Mouse (Mus musculus) cerebellum, adult 2 months (tissue): ENCODE measurements around the gene Coro7. TPM values are rescaled to one million over a fixed set of nuclear protein-coding genes. Genes with fewer than 3 reads are reported as not detected.

Experiments used
- DNase-seq, 2 experiments: peaks; one replicate each; pipeline ENCODE4 v3.0.0; 2021
- H3K27ac ChIP-seq: fragments of 200-500 bp; 2 replicates; pipeline ENCODE4 v1.5.1; 2012; ENCODE audit warnings: low read length, control low read depth, inconsistent platforms; ENCODE audit not compliant: insufficient read depth
- H3K27me3 ChIP-seq: fragments of 200-500 bp; 2 replicates; pipeline ENCODE4 v1.6.1; 2012; ENCODE audit warnings: inconsistent platforms, mild to moderate bottlenecking, low read length, moderate library complexity; ENCODE audit not compliant: control insufficient read depth, insufficient read depth
- H3K4me1 ChIP-seq: fragments of 200-500 bp; 2 replicates; pipeline ENCODE4 v1.6.1; 2011; ENCODE audit warnings: low read length; ENCODE audit not compliant: control insufficient read depth, insufficient read depth
- H3K4me3 ChIP-seq: fragments of 200-500 bp; replicated peaks from 2 replicates; pipeline ENCODE3; 2011; ENCODE audit warnings: mild to moderate bottlenecking, low read depth, low read length, control low read depth; ENCODE audit not compliant: insufficient read depth
- CTCF ChIP-seq: fragments of 200-500 bp; IDR thresholded peaks from 2 replicates; pipeline ENCODE4 v1.5.1; 2011; ENCODE audit warnings: low read depth, mild to moderate bottlenecking, control low read depth, low read length, moderate library complexity, borderline replicate concordance; ENCODE audit not compliant: insufficient read depth
- POLR2A ChIP-seq: fragments of 200-500 bp; IDR thresholded peaks from 2 replicates; pipeline ENCODE4 v1.6.1; 2011; ENCODE audit warnings: low read length, control low read depth, borderline replicate concordance; ENCODE audit not compliant: insufficient read depth
- WGBS: fragments of 180-500 bp; shearing (Covaris S2); methylation state at CpG from one replicate; pipeline ENCODE4 v1.1.7; 2018; 5-methylcytosine and 5-hydroxymethylcytosine counted together
- polyA plus RNA-seq: library from polyadenylated mRNA; depleted of rRNA; stranded (reverse); fragments of >200 nt; gene quantifications from 2 replicates; pipeline ENCODE4 v1.2.3, GENCODE M21; 2012

Coro7 gene
- polyA plus RNA-seq, 1 experiment, result 86.1 TPM

DNA sequence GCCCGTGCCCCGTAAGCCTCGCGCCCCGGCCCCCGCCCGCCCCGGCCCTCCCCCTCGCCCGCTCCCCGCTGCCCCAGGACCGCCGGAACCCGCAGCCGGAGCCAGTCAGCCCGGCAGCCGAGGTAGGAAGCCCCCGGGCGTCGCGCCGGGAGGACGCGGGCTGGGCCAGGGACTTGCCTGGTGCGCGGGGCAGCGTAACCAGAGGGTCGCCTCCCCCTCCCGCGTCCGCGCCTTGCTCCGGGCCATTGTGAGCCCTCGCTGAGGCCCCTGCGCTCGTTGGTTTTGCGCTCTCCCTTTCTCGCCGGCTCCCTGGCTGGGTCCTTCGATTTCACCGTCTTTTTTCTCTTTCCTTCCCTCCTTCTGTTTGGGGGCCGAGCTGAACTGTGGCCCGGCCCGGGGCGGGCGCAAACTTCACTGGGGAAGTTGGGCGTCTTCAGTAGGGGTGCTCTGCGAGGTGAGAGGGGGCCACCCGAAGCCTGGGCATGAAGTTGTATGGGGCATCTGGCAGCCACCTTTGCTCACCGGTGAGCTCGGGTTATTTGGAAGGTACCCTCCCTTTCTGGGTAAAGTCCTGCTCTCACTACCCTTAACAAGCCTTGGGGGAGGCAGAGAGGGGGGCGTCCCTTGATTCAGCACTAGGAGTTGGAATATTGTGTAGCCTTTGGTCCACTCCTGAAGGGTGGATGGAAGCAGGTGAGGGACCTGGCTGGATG lies 84.6 kb downstream of the Coro7 start:
- H3K4me1 ChIP-seq, result peaks cover 7% of the 10 kb centered on the region
- no peak for TF ChIP-seq POLR2A
- no peak for TF ChIP-seq CTCF
- no peak for DNase-seq
- peak overlapping the region; percentile 63 for H3K4me3 ChIP-seq
- H3K27me3 ChIP-seq, result no peaks in the 10 kb centered on the region
- under 1% methylated on average over 34 of the region's 52 CpGs for WGBS
- 0 out of 2 replicates have a peak overlapping the region, but pooled peaks have one; percentile 15 for H3K27ac ChIP-seq

DNA sequence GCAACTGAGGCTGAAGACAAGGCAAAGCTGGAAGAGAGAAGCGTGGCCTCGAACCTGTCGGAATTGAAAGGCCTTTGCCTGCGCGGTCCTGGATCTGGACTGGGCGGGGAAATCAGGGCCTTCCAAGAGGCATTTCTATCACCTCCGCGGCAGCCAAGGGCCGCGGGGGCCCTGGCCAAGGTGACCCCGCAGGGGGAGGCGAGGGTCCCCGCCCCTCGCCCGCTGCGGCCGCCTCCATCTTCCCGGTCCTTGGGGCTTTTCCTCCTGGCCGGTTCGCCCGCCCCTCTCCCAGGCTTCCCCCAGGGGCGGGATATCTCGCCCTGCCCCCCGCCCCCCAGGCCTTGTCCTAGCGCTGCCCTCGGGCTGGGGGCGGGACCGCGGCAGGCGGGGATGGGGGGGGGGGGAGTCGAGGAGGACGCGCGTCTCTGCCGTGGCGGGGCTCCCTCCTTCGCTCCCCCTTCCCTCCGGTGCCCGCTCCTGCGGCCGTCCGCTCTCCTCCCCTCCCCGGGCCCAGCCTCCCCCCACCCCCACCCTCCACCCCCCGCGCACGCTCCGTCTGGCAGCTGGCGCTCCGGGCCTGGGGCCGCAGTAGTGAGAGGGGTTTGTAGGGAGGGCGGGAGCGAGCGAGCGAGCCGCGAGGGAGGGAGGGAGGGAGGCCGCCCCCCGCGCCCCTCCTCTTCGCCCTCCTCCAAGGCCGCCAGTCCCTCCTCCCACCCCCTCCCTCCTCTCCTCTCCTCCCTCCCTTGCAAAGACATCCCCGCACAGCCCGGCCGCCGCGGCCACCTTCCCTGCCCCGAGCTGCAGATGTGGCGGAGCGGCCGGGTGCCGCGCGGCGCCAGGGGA lies 85.4 kb downstream of the Coro7 start, which contains the start of gene Glis2:
Gene Glis2, plus strand, starts transcription at position 743 of the 843 bp plus-strand sequence.
- no peaks in the 10 kb centered on the region for H3K27me3 ChIP-seq
- H3K4me1 ChIP-seq, result peaks cover 7% of the 10 kb centered on the region
- WGBS, result 3% methylated on average over 22 of the region's 74 CpGs
- DNase-seq, result peak; percentile 47 to 67
- 0 out of 2 replicates have a peak within 1 kb of the TSS, but pooled peaks have one; percentile 15 for H3K27ac ChIP-seq
- peak within 1 kb of the TSS; percentile 63 for H3K4me3 ChIP-seq
- TF ChIP-seq POLR2A (no peak), CTCF (no peak)

DNA sequence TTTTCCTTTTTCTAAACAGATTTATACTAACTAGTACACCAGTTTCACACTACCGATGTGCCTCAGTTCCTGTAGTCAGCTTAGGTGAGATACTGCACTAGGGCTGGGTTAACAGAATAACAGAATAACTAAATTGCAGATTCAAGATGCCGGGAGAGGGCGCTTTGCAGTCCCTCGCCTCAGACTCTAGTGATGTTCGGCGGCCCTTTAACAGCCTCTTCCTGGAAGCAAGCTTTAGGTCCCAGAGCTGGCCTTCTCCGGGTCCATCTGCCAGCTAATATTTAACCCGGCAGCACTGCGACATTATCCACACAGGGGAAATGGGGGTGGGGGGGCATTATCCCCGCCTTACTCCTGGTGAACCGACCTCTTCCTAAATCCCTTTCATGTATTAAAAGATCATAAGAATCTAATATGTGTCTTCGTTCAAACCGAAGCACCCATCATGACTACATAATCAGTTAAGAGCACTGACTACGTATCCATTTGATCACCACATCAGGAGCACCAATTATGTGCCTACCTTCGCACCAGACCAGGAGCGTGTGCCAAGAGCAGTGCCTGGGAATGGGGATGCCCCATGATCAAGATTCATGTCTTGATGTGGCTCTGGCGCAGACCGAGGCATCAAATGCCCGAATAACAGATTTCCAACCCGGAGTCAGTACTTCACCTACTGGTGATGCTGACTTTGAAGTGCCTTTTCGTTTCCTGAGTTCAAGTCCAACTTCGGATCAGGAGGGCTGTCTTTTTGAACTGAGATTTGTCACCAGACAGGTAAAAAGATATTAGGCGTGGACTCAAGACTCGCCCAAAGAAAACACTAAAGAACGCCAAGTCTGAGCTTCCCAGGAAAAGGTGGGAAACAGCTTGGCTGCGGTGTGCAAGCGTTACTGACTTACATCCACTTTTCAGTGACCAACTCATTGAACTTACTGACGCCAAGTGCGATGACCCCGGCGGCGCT lies 86.4 kb downstream of the Coro7 start:
- WGBS, result 28% methylated on average over 32 of the region's 32 CpGs
- peak; percentile 62 to 69 for DNase-seq
- peaks cover 7% of the 10 kb centered on the region for H3K4me1 ChIP-seq
- H3K4me3 ChIP-seq, result peak overlapping the region; percentile 63
- H3K27ac ChIP-seq, result no peak overlapping the region
- TF ChIP-seq POLR2A (no peak), CTCF (peak; percentile 53; the same call in 1 of the 2 replicates)
- no peaks in the 10 kb centered on the region for H3K27me3 ChIP-seq

DNA sequence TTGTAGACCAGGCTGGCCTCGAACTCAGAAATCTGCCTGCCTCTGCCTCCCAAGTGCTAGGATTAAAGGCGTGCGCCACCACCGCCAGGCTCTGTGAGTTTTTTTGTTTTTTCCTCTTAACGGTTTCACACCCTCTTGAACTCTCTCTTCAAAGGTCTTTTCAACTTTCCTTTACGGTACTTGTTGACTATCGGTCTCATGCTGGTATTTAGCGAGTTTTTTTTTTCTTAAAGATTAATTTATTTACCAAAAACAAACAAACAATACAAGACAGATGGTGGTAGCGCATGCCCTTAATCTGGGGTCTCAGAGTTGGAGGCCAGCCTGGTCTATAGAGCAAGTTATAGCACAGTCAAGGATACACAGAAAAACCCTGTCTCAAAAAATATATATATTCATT lies 89.3 kb downstream of the Coro7 start:
- 96% methylated on average over 9 of the region's 9 CpGs for WGBS
- H3K4me1 ChIP-seq, result peaks cover 6% of the 10 kb centered on the region
- no peak overlapping the region for H3K4me3 ChIP-seq
- no peak for DNase-seq
- TF ChIP-seq POLR2A, result no peak
- TF ChIP-seq CTCF, result no peak
- H3K27me3 ChIP-seq, result no peaks in the 10 kb centered on the region
- H3K27ac ChIP-seq, result no peak overlapping the region

DNA sequence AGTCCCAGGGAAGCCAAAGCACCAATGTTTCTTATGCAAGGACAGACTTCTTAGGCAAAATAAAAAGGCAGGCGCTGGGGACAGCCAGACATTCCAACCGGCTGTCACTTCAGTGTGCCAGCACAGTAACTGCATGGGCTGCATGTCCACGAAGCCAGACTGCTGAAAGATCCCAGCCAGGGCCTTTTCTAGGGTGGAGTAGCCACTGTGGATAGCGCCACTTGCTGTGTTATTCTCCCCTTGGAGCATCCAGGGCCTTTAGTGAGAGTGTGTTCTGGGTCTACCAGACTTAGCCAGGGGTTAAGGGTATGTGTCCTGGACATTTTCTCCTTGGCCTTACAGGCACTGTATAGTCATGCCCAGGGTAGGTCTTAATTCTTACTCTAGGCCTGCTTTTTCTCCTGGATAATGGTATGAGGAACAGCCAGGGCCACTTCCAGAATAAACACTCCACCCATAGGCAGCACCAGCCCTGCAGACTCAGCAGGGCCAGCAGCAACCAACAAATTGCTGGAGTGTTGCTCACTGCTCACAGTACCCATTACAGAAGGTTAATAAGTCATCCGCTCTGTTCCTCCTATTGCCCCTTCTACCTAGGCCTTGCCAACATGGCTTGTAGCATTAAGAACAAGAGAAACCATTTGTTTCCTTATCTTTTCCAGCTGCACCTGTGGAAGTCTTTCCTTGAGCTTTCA lies 91.9 kb downstream of the Coro7 start:
- no peaks in the 10 kb centered on the region for H3K27me3 ChIP-seq
- no peak overlapping the region for H3K4me3 ChIP-seq
- H3K4me1 ChIP-seq, result peaks cover 5% of the 10 kb centered on the region; the same call in 1 of the 2 replicates
- no peak overlapping the region for H3K27ac ChIP-seq
- DNase-seq, result no peak
- 58% methylated on average over 5 of the region's 5 CpGs for WGBS
- TF ChIP-seq POLR2A, result no peak
- no peak for TF ChIP-seq CTCF

DNA sequence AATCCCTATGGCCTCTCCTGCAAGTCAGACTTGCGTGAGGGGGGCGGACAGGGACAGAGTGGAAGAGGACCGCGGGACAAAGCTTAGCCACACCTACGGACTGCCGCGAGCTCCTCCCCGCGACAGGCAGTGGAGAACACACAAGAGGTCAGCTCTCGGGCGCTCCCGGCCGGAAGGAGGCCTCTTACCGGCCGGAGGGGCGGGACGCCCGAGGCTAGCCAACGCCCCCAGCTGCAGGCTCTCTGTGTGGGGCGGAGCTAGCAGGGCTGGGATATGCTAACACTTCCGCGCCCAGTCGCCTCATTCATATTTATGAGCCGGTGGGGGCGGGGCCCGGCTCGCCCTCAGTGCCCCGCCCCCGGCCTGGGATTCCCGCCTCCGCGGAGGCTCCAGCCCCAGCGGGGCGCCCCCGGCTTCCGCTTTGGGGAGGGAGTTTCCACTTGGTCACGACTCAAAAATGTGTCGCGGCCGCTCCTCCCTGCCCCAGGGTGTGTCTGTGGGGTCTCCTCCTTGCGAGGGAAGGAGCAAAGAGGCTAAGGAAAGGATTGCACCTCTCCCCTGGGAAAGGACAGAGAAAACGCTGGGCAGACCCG lies 93.0 kb downstream of the Coro7 start:
- under 1% methylated on average over 43 of the region's 43 CpGs for WGBS
- H3K27ac ChIP-seq, result no peak overlapping the region

More for the DNA sequence above, 93.0 kb downstream of the Coro7 start:
- H3K4me3 ChIP-seq, result peak overlapping the region; percentile 75
- peaks cover 5% of the 10 kb centered on the region; the same call in 1 of the 2 replicates for H3K4me1 ChIP-seq
- H3K27me3 ChIP-seq, result no peaks in the 10 kb centered on the region
- TF ChIP-seq POLR2A, result no peak
- no peak for TF ChIP-seq CTCF
- DNase-seq, result peak; percentile 89 to 92
